Mouse (Mus musculus): ENCODE measurements at regions not wholly inside any gene's neighbourhood (a gene's known extent, or its start where the extent isn't known, plus 50 kb on each side); places are given as distances from the start of the nearest gene placed in this dataset.

GRCm38 (mm10) chr17:68057264-68057663 lies 53.3 kb upstream of the Arhgap28 start:
- 95% methylated on average over 3 of the region's 3 CpGs for WGBS
- no peak overlapping the region for H3K4me3 ChIP-seq
- H3K36me3 ChIP-seq: no peaks in the 10 kb centered on the region
- ATAC-seq (ENCODE audit: low FRiP score): no peak
- H3K9me3 ChIP-seq (replicated peaks): no peaks in the 10 kb centered on the region
- H3K4me2 ChIP-seq (replicated peaks): no peak overlapping the region
- no peaks in the 10 kb centered on the region for H3K27me3 ChIP-seq
- no peak overlapping the region for H3K9ac ChIP-seq
- no peaks in the 10 kb centered on the region for H3K4me1 ChIP-seq
- H3K27ac ChIP-seq: no peak overlapping the region

- no peak overlapping the region for H3K9ac ChIP-seq
- no peak overlapping the region for H3K27ac ChIP-seq
- H3K9me3 ChIP-seq (replicated peaks): no peaks in the 10 kb centered on the region
- no peak for ATAC-seq (ENCODE audit: low FRiP score)
- no peak overlapping the region for H3K4me3 ChIP-seq
- H3K4me2 ChIP-seq (replicated peaks): no peak overlapping the region
- H3K27me3 ChIP-seq: no peaks in the 10 kb centered on the region
- 73% methylated on average over 3 of the region's 3 CpGs for WGBS
- H3K4me1 ChIP-seq: no peaks in the 10 kb centered on the region
- H3K36me3 ChIP-seq: no peaks in the 10 kb centered on the region
Measured at GRCm38 (mm10) chr17:68060455-68060854, 56.5 kb upstream of the Arhgap28 start.

GRCm38 (mm10) chr17:68065751-68066150 lies 61.8 kb upstream of the Arhgap28 start:
- no peaks in the 10 kb centered on the region for H3K4me1 ChIP-seq
- 82% methylated on average over 9 of the region's 9 CpGs for WGBS

GRCm38 (mm10) chr17:68066204-68066603 lies 62.3 kb upstream of the Arhgap28 start:
- WGBS: 93% methylated on average over 2 of the region's 2 CpGs

More at GRCm38 (mm10) chr17:68065751-68066150, 61.8 kb upstream of the Arhgap28 start:
- H3K4me2 ChIP-seq (replicated peaks): no peak overlapping the region
- H3K27ac ChIP-seq: no peak overlapping the region
- H3K9me3 ChIP-seq (replicated peaks): no peaks in the 10 kb centered on the region
- H3K27me3 ChIP-seq: no peaks in the 10 kb centered on the region
- H3K9ac ChIP-seq: no peak overlapping the region
- no peaks in the 10 kb centered on the region for H3K36me3 ChIP-seq
- no peak for ATAC-seq (ENCODE audit: low FRiP score)
- H3K4me3 ChIP-seq: no peak overlapping the region

GRCm38 (mm10) chr17:68069008-68069407 lies 65.1 kb upstream of the Arhgap28 start:
- Histone ChIP-seq H3K36me3 (no peaks in the 10 kb centered on the region), H3K9me3 (replicated peaks) (no peaks in the 10 kb centered on the region), H3K4me2 (replicated peaks) (no peak overlapping the region), H3K9ac (no peak overlapping the region), H3K27me3 (no peaks in the 10 kb centered on the region), H3K4me1 (0 out of 2 replicates have a peak, but pooled peaks cover 7% of the 10 kb centered on the region), H3K27ac (no peak overlapping the region), H3K4me3 (no peak overlapping the region)
- WGBS: 78% methylated on average over 7 of the region's 7 CpGs
- ATAC-seq (ENCODE audit: low FRiP score): no peak

More at GRCm38 (mm10) chr17:68066204-68066603, 62.3 kb upstream of the Arhgap28 start:
- Histone ChIP-seq H3K36me3 (no peaks in the 10 kb centered on the region), H3K4me3 (no peak overlapping the region), H3K27ac (no peak overlapping the region), H3K4me2 (replicated peaks) (no peak overlapping the region), H3K9ac (no peak overlapping the region), H3K9me3 (replicated peaks) (no peaks in the 10 kb centered on the region), H3K27me3 (no peaks in the 10 kb centered on the region), H3K4me1 (0 out of 2 replicates have a peak, but pooled peaks cover under 1% of the 10 kb centered on the region)
- no peak for ATAC-seq (ENCODE audit: low FRiP score)

- Histone ChIP-seq H3K27me3 (no peaks in the 10 kb centered on the region), H3K4me2 (replicated peaks) (no peak overlapping the region), H3K9me3 (replicated peaks) (no peaks in the 10 kb centered on the region), H3K9ac (no peak overlapping the region), H3K4me3 (no peak overlapping the region), H3K27ac (no peak overlapping the region), H3K36me3 (no peaks in the 10 kb centered on the region), H3K4me1 (0 out of 2 replicates have a peak, but pooled peaks cover 7% of the 10 kb centered on the region)
- no peak for ATAC-seq (ENCODE audit: low FRiP score)
- WGBS: 88% methylated on average over 5 of the region's 5 CpGs
Measured at GRCm38 (mm10) chr17:68069484-68069883, 65.6 kb upstream of the Arhgap28 start.

- H3K36me3 ChIP-seq: no peaks in the 10 kb centered on the region
- H3K27ac ChIP-seq: no peak overlapping the region
- no peaks in the 10 kb centered on the region for H3K27me3 ChIP-seq
- no peak overlapping the region for H3K9ac ChIP-seq
- H3K4me1 ChIP-seq: 0 out of 2 replicates have a peak, but pooled peaks cover 7% of the 10 kb centered on the region
- ATAC-seq (ENCODE audit: low FRiP score): no peak
- 19% methylated on average over 4 of the region's 4 CpGs for WGBS
- H3K4me2 ChIP-seq (replicated peaks): no peak overlapping the region
- no peaks in the 10 kb centered on the region for H3K9me3 ChIP-seq (replicated peaks)
- H3K4me3 ChIP-seq: no peak overlapping the region
Measured at GRCm38 (mm10) chr17:68071472-68071871, 67.6 kb upstream of the Arhgap28 start.

GRCm38 (mm10) chr17:68075712-68076111 lies 71.8 kb upstream of the Arhgap28 start:
- Histone ChIP-seq H3K4me2 (replicated peaks) (no peak overlapping the region), H3K27ac (no peak overlapping the region), H3K4me1 (0 out of 2 replicates have a peak, but pooled peaks cover 7% of the 10 kb centered on the region), H3K27me3 (no peaks in the 10 kb centered on the region), H3K9me3 (replicated peaks) (no peaks in the 10 kb centered on the region), H3K9ac (no peak overlapping the region), H3K4me3 (no peak overlapping the region), H3K36me3 (no peaks in the 10 kb centered on the region)
- no peak for ATAC-seq (ENCODE audit: low FRiP score)
- WGBS: 84% methylated on average over 2 of the region's 2 CpGs

GRCm38 (mm10) chr17:68078709-68079108 lies 74.8 kb upstream of the Arhgap28 start:
- Histone ChIP-seq H3K4me1 (no peaks in the 10 kb centered on the region), H3K4me3 (no peak overlapping the region), H3K9ac (no peak overlapping the region), H3K4me2 (replicated peaks) (no peak overlapping the region), H3K27me3 (no peaks in the 10 kb centered on the region), H3K36me3 (no peaks in the 10 kb centered on the region), H3K27ac (no peak overlapping the region), H3K9me3 (replicated peaks) (no peaks in the 10 kb centered on the region)
- WGBS: 74% methylated on average over 3 of the region's 3 CpGs
- ATAC-seq (ENCODE audit: low FRiP score): no peak

- 90% methylated on average over 2 of the region's 2 CpGs for WGBS
- no peak overlapping the region for H3K9ac ChIP-seq
- H3K4me2 ChIP-seq (replicated peaks): no peak overlapping the region
- H3K27ac ChIP-seq: no peak overlapping the region
- H3K36me3 ChIP-seq: no peaks in the 10 kb centered on the region
- no peaks in the 10 kb centered on the region for H3K4me1 ChIP-seq
- ATAC-seq (ENCODE audit: low FRiP score): no peak
- H3K9me3 ChIP-seq (replicated peaks): no peaks in the 10 kb centered on the region
- no peaks in the 10 kb centered on the region for H3K27me3 ChIP-seq
- no peak overlapping the region for H3K4me3 ChIP-seq
Measured at GRCm38 (mm10) chr17:68084446-68084845, 80.5 kb upstream of the Arhgap28 start.

GRCm38 (mm10) chr17:68087149-68087548 lies 83.2 kb upstream of the Arhgap28 start:
- no peaks in the 10 kb centered on the region for H3K9me3 ChIP-seq (replicated peaks)
- H3K4me1 ChIP-seq: no peaks in the 10 kb centered on the region
- no peak overlapping the region for H3K9ac ChIP-seq
- H3K36me3 ChIP-seq: no peaks in the 10 kb centered on the region
- 67% methylated on average over 1 of the region's 1 CpGs for WGBS
- ATAC-seq (ENCODE audit: low FRiP score): no peak
- no peak overlapping the region for H3K4me2 ChIP-seq (replicated peaks)
- no peak overlapping the region for H3K27ac ChIP-seq
- H3K27me3 ChIP-seq: no peaks in the 10 kb centered on the region
- no peak overlapping the region for H3K4me3 ChIP-seq

GRCm38 (mm10) chr17:68089179-68089578 lies 85.3 kb upstream of the Arhgap28 start:
- Histone ChIP-seq H3K4me1 (no peaks in the 10 kb centered on the region), H3K4me2 (replicated peaks) (no peak overlapping the region), H3K9ac (no peak overlapping the region), H3K9me3 (replicated peaks) (no peaks in the 10 kb centered on the region), H3K27ac (no peak overlapping the region), H3K36me3 (no peaks in the 10 kb centered on the region), H3K4me3 (no peak overlapping the region), H3K27me3 (no peaks in the 10 kb centered on the region)
- no peak for ATAC-seq (ENCODE audit: low FRiP score)
- WGBS: 91% methylated on average over 1 of the region's 1 CpGs

GRCm38 (mm10) chr17:68089830-68090229 lies 85.9 kb upstream of the Arhgap28 start:
- H3K36me3 ChIP-seq: no peaks in the 10 kb centered on the region
- H3K4me2 ChIP-seq (replicated peaks): no peak overlapping the region
- H3K9me3 ChIP-seq (replicated peaks): no peaks in the 10 kb centered on the region
- no peak overlapping the region for H3K9ac ChIP-seq
- H3K27ac ChIP-seq: no peak overlapping the region
- H3K27me3 ChIP-seq: no peaks in the 10 kb centered on the region
- no peak for ATAC-seq (ENCODE audit: low FRiP score)
- no peak overlapping the region for H3K4me3 ChIP-seq
- no peaks in the 10 kb centered on the region for H3K4me1 ChIP-seq
- WGBS: 80% methylated on average over 1 of the region's 1 CpGs
